Mouse (Mus musculus) liver, embryonic 11.5 days (tissue): ENCODE data around the gene Mettl14. TPM values are rescaled to one million over a fixed set of nuclear protein-coding genes. Genes with fewer than 3 reads are reported as not detected.

ENCODE experiments used
- polyA plus RNA-seq: library from polyadenylated mRNA; unstranded; fragments of >200 nt; fragmentation: Nextera tagmentation; extraction: Ambion mirVana; gene quantifications from 2 replicates; pipeline ENCODE4 v1.2.1, GENCODE M21; 2014

Mettl14 gene
- polyA plus RNA-seq, 1 experiment from 2014 or later = 17.9 TPM

Other genes with a start within 250 kb of the Mettl14 start
- gene Synpo2, start 150.0 kb downstream of the Mettl14 start, polyA plus RNA-seq = 1.9 and 2.4 TPM in 2 replicates
- 32.5 and 36.1 TPM in 2 replicates for gene Sec24d, start 118.7 kb downstream of the Mettl14 start, polyA plus RNA-seq
- gene Prss12, start 60.8 kb upstream of the Mettl14 start, polyA plus RNA-seq = 1.2 and 1.4 TPM in 2 replicates